In the genomic region with DNA sequence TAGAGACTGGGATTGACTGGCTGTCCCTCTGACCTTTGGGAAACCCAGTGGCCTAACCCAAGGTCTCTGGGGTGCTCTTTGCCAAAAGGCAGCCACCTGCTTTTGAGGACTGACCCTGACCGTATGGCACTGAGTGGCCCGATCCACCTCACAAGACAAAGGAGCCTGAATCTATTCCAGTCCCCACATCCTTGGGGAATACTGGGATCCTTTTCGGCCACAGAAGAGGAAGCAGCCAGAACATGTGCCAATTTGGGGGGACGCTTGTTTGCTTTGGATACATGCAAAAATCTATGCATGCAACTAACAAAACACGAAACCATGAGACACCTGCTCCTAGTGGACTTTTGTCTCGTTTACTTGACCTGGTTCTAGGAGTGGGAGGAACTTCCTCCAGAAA, we compare ENCODE assay signal across 20 mouse cellular contexts. TPM values are rescaled to one million over a fixed set of nuclear protein-coding genes. Genes with fewer than 3 reads are reported as not detected.
DNase-seq lines count a peak whose midpoint lies in the region; ATAC-seq and TF ChIP-seq lines count a peak whose summit lies in the region.
"Had no signal": no experiment of that assay in that cellular context is flagged by ENCODE, and none has a peak within 500 bp of the region (broad histone marks: within the 10 kb centered on the region; RNA-seq: fewer than 3 reads in every experiment).

No protein-coding gene starts in this region.

- no peak overlapping the region for H3K4me3 ChIP-seq in kidney, adult 2 months (ENCODE audit: insufficient read depth, low read depth, low read length)
- H3K4me3 ChIP-seq in liver, postnatal 0 days (ENCODE audit: low read depth, low read length) = no peak overlapping the region
- no peak overlapping the region for H3K4me3 ChIP-seq in liver, embryonic 12.5 days
- H3K4me3 ChIP-seq: erythroblast, embryonic 14.5 days; hindbrain, embryonic 15.5 days; limb, embryonic 13.5 days; lung, embryonic 15.5 days; midbrain, embryonic 12.5 days; neural tube, embryonic 13.5 days had no signal

- 57% methylated on average over 6 of the region's 6 CpGs for WGBS in kidney, adult 2 months
- 62% methylated on average over 6 of the region's 6 CpGs for WGBS in liver, postnatal 0 days (ENCODE audit: insufficient replicate concordance)
- WGBS in liver, embryonic 12.5 days (ENCODE audit: insufficient replicate concordance) = 76% methylated on average over 6 of the region's 6 CpGs

- H3K36me3 ChIP-seq in kidney, adult 2 months (ENCODE audit: control insufficient read depth, insufficient read depth, low read length) = no peaks in the 10 kb centered on the region
- no peaks in the 10 kb centered on the region for H3K36me3 ChIP-seq in liver, postnatal 0 days (replicated peaks; ENCODE audit: insufficient read depth, low read length)
- H3K36me3 ChIP-seq in liver, embryonic 12.5 days = no peaks in the 10 kb centered on the region
- H3K36me3 ChIP-seq: hindbrain, embryonic 15.5 days; limb, embryonic 13.5 days; lung, embryonic 15.5 days; midbrain, embryonic 12.5 days; neural tube, embryonic 13.5 days had no signal

- no peak overlapping the region for H3K27ac ChIP-seq in kidney, adult 2 months (ENCODE audit: insufficient read depth, low read depth, low read length)
- 0 out of 2 replicates have a peak overlapping the region, but pooled peaks have one; percentile 26 for H3K27ac ChIP-seq in liver, postnatal 0 days (ENCODE audit: low read depth)
- no peak overlapping the region for H3K27ac ChIP-seq in liver, embryonic 12.5 days
- H3K27ac ChIP-seq: hindbrain, embryonic 15.5 days; limb, embryonic 13.5 days; lung, embryonic 15.5 days; midbrain, embryonic 12.5 days had no signal

- no peak overlapping the region for H3K9ac ChIP-seq in liver, postnatal 0 days (replicated peaks)
- no peak overlapping the region for H3K9ac ChIP-seq in liver, embryonic 12.5 days
- H3K9ac ChIP-seq: hindbrain, embryonic 15.5 days; limb, embryonic 13.5 days; lung, embryonic 15.5 days; midbrain, embryonic 12.5 days; neural tube, embryonic 13.5 days had no signal

- H3K27me3 ChIP-seq in kidney, adult 2 months (replicated peaks; ENCODE audit: control insufficient read depth, insufficient read depth, low read length) = no peaks in the 10 kb centered on the region
- no peaks in the 10 kb centered on the region for H3K27me3 ChIP-seq in liver, postnatal 0 days (ENCODE audit: insufficient read depth, low read length)
- no peaks in the 10 kb centered on the region for H3K27me3 ChIP-seq in liver, embryonic 12.5 days (replicated peaks)
- H3K27me3 ChIP-seq: hindbrain, embryonic 15.5 days; limb, embryonic 13.5 days; lung, embryonic 15.5 days; midbrain, embryonic 12.5 days; neural tube, embryonic 13.5 days had no signal

- no peaks in the 10 kb centered on the region for H3K9me3 ChIP-seq in liver, postnatal 0 days (ENCODE audit: low read length)
- no peaks in the 10 kb centered on the region for H3K9me3 ChIP-seq in liver, embryonic 12.5 days (replicated peaks)
- H3K9me3 ChIP-seq: hindbrain, embryonic 15.5 days; limb, embryonic 13.5 days; lung, embryonic 15.5 days; midbrain, embryonic 12.5 days; neural tube, embryonic 13.5 days had no signal

- ATAC-seq in liver, postnatal 0 days = 0 out of 2 replicates have a peak, but pooled peaks have one; percentile 14
- ATAC-seq in liver, embryonic 12.5 days = no peak
- ATAC-seq: forebrain, embryonic 14.5 days; intestine, embryonic 16.5 days had no signal

- no peak for TF ChIP-seq POLR2A in kidney, adult 2 months (IDR thresholded peaks at IDR 0.05; ENCODE audit: low read depth, low read length)

- no peak overlapping the region for H3K4me2 ChIP-seq in liver, postnatal 0 days (ENCODE audit: low read depth, low read length)
- no peak overlapping the region for H3K4me2 ChIP-seq in liver, embryonic 12.5 days
- H3K4me2 ChIP-seq: hindbrain, embryonic 15.5 days; limb, embryonic 13.5 days; lung, embryonic 15.5 days; midbrain, embryonic 12.5 days; neural tube, embryonic 13.5 days had no signal

- H3K4me1 ChIP-seq in kidney, adult 2 months (ENCODE audit: control insufficient read depth, insufficient read depth, low read length) = no peaks in the 10 kb centered on the region
- peaks cover 20% of the 10 kb centered on the region for H3K4me1 ChIP-seq in liver, postnatal 0 days (ENCODE audit: insufficient read depth)
- H3K4me1 ChIP-seq in liver, embryonic 12.5 days = peaks cover 41% of the 10 kb centered on the region
- H3K4me1 ChIP-seq: hindbrain, embryonic 15.5 days; limb, embryonic 13.5 days; lung, embryonic 15.5 days; midbrain, embryonic 12.5 days; neural tube, embryonic 13.5 days had no signal

- TF ChIP-seq CTCF in kidney, adult 2 months (conservative IDR thresholded peaks at IDR 0.05; ENCODE audit: insufficient read depth, insufficient read length, low read depth, low read length) = no peak
- no peak for TF ChIP-seq CTCF in liver, postnatal 0 days (IDR thresholded peaks at IDR 0.05; ENCODE audit: low read depth)

- TF ChIP-seq EP300 in liver, postnatal 0 days (IDR thresholded peaks at IDR 0.05; ENCODE audit: low read depth) = no peak

- DNase-seq in adrenal gland, postnatal 10 days = peak; percentile 25
- no peak for DNase-seq in adrenal gland, adult 18-20 months (ENCODE audit: low spot score in 2 of 2)
- DNase-seq in kidney, adult 2 months = peak; percentile 51
- DNase-seq in kidney, adult 18-20 months = no peak
- DNase-seq in liver, postnatal 0 days = no peak
- no peak for DNase-seq in right cerebral cortex, postnatal 36 days (ENCODE audit: low spot score in 2 of 2)
- no peak for DNase-seq in frontal cortex, postnatal 14 days (ENCODE audit: low spot score in 2 of 2)
- DNase-seq: cerebellum, adult 11-12 months; cerebellum, postnatal 25 days; gastrocnemius, postnatal 10 days; right cerebral cortex, postnatal 14 days had no signal

RNA-seq across cellular contexts. Expression of a gene that starts 41.7 kb away (rescaled TPM):
- total RNA-seq in adrenal gland, postnatal 10 days (2021) = 10 to 100 TPM; 26.4 to 55.7 TPM
- total RNA-seq in adrenal gland, adult 18-20 months (2021) = not detected
- 0.58 TPM in 2 replicates for polyA plus RNA-seq in kidney, adult 2 months (2012; rRNA removed)
- 104 and 108 TPM in 2 replicates for polyA plus RNA-seq in liver, postnatal 0 days (2015; fragmentation: Nextera tagmentation; extraction: Ambion mirVana)
- 15.4 and 17.5 TPM in 2 replicates for polyA plus RNA-seq in liver, embryonic 12.5 days (2016; fragmentation: Nextera tagmentation; extraction: Ambion mirVana)
- polyA plus RNA-seq: hindbrain, embryonic 15.5 days; limb, embryonic 13.5 days; midbrain, embryonic 12.5 days had no signal

Comparison
In these comparisons a context has a peak if more than half of its experiments do, and no peak if none do; other contexts are left out.
1. DNase-seq: peak in adrenal gland, postnatal 10 days (single experiment) and kidney, adult 2 months (single experiment); none in adrenal gland, adult 18-20 months (0 of 2), kidney, adult 18-20 months (single experiment), liver, postnatal 0 days (single experiment), right cerebral cortex, postnatal 36 days (0 of 2) and frontal cortex, postnatal 14 days (0 of 2).
2. RNA of a gene that starts 41.7 kb away (polyA plus RNA-seq): 104 to 108 TPM in liver, postnatal 0 days and 15.4 to 17.5 TPM in liver, embryonic 12.5 days; 0.58 TPM in kidney, adult 2 months; every median in the first group is over 10 times any median in the second.